Mouse (Mus musculus) heart, embryonic 14.5 days (tissue): ENCODE results near the gene Crct1. TPM values are rescaled to one million over a fixed set of nuclear protein-coding genes. Genes with fewer than 3 reads are reported as not detected.

Experiments used
- ATAC-seq: fragments of 200-750 bp; cut with Nextera tagmentation; 2 replicates; pipeline ENCODE4 v1.8.0; 2017; ENCODE audit warnings: low read depth, moderate TSS enrichment; ENCODE audit not compliant: insufficient number of reproducible peaks, insufficient read depth, low FRiP score
- H3K27ac ChIP-seq, 2 experiments: fragments of 200-500 bp in 1 of 2; fragments of 300-500 bp in 1 of 2; sonication (generic) in 1 of 2; replicated peaks in 1 of 2; 2 replicates each; pipeline ENCODE4 v1.5.1; 2012 to 2014; ENCODE audit warnings: low read depth in 2 of 2, low read length in 2 of 2, control low read depth in 1 of 2, mild to moderate bottlenecking in 1 of 2, mixed read lengths in 1 of 2; ENCODE audit not compliant: control insufficient read depth in 1 of 2, insufficient read depth in 1 of 2
- H3K27me3 ChIP-seq: fragments of 300-500 bp; sonication (generic); 2 replicates; pipeline ENCODE4 v1.6.1; 2014; ENCODE audit warnings: mild to moderate bottlenecking, low read length, control low read depth; ENCODE audit not compliant: control insufficient read depth, insufficient read depth
- H3K36me3 ChIP-seq: fragments of 300-500 bp; sonication (generic); 2 replicates; pipeline ENCODE4 v1.6.1; 2014; ENCODE audit warnings: mild to moderate bottlenecking, control low read depth, low read length, mixed read lengths; ENCODE audit not compliant: control insufficient read depth, insufficient read depth
- H3K4me1 ChIP-seq, 2 experiments: fragments of 200-500 bp in 1 of 2; fragments of 300-500 bp in 1 of 2; sonication (generic) in 1 of 2; 2 replicates each; pipeline ENCODE4 v1.6.1; 2012 to 2014; ENCODE audit warnings: low read length in 2 of 2, control low read depth in 1 of 2, mixed read lengths in 1 of 2; ENCODE audit not compliant: control insufficient read depth in 2 of 2, insufficient read depth in 2 of 2
- H3K4me2 ChIP-seq: fragments of 300-500 bp; sonication (generic); 2 replicates; pipeline ENCODE4 v1.6.1; 2014; ENCODE audit warnings: mild to moderate bottlenecking, low read length
- H3K4me3 ChIP-seq, 2 experiments: fragments of 200-500 bp in 1 of 2; fragments of 300-500 bp in 1 of 2; sonication (generic) in 1 of 2; 2 replicates each; pipeline ENCODE4 v1.5.1; 2012 to 2014; ENCODE audit warnings: low read length in 2 of 2, mild to moderate bottlenecking in 2 of 2, control low read depth in 1 of 2, low read depth in 1 of 2, moderate library complexity in 1 of 2; ENCODE audit not compliant: control insufficient read depth in 1 of 2, insufficient read depth in 1 of 2
- H3K9ac ChIP-seq: fragments of 300-500 bp; sonication (generic); 2 replicates; pipeline ENCODE4 v1.6.1; 2014; ENCODE audit warnings: mild to moderate bottlenecking, low read length
- H3K9me3 ChIP-seq: fragments of 300-500 bp; sonication (generic); 2 replicates; pipeline ENCODE4 v1.6.1; 2016; ENCODE audit warnings: low read length, control low read depth; ENCODE audit not compliant: control insufficient read depth
- WGBS: fragments of 180-500 bp; shearing (Covaris S2); extraction: QIAGEN DNeasy Blood & Tissue Kit; methylation state at CpG from one replicate; pipeline ENCODE4 v1.1.7; 2014; 5-methylcytosine and 5-hydroxymethylcytosine counted together
- polyA plus RNA-seq: library from polyadenylated mRNA; unstranded; fragments of >200 nt; fragmentation: Nextera tagmentation; extraction: Ambion mirVana; gene quantifications from 2 replicates; pipeline ENCODE4 v1.2.1, GENCODE M21; 2014

Crct1 gene
- not detected in 2 replicates for polyA plus RNA-seq

- no peaks in the 10 kb centered on the region for H3K36me3 ChIP-seq
- no peak within 1 kb of the TSS for H3K27ac ChIP-seq
- no peaks in the 10 kb centered on the region for H3K9me3 ChIP-seq
- no peak for ATAC-seq
- H3K4me2 ChIP-seq: peak within 1 kb of the TSS; percentile 87
- H3K9ac ChIP-seq: peak within 1 kb of the TSS; percentile 61
- peak within 1 kb of the TSS; percentile 51 to 54 for H3K4me3 ChIP-seq
- H3K4me1 ChIP-seq: no peaks in the 10 kb centered on the region
- WGBS: 48% methylated on average over 4 of the region's 4 CpGs
- no peaks in the 10 kb centered on the region for H3K27me3 ChIP-seq
Measured at GRCm38 (mm10) chr3:93015460-93016104, at the start of gene Crct1. TSS of gene Crct1 (minus strand) at chr3:93015687.

- Histone ChIP-seq H3K27me3 (no peaks in the 10 kb centered on the region), H3K4me2 (no peak overlapping the region), H3K9ac (no peak overlapping the region), H3K4me1 (no peaks in the 10 kb centered on the region), H3K9me3 (no peaks in the 10 kb centered on the region), H3K4me3 (no peak overlapping the region), H3K36me3 (no peaks in the 10 kb centered on the region), H3K27ac (no peak overlapping the region)
- 50% methylated on average over 10 of the region's 10 CpGs for WGBS
- no peak for ATAC-seq
Measured at GRCm38 (mm10) chr3:93052826-93053474, 37.5 kb upstream of the Crct1 start.

- no peaks in the 10 kb centered on the region for H3K9me3 ChIP-seq
- no peaks in the 10 kb centered on the region for H3K4me1 ChIP-seq
- H3K4me2 ChIP-seq: no peak overlapping the region
- no peak overlapping the region for H3K27ac ChIP-seq
- no peak overlapping the region for H3K4me3 ChIP-seq
- no peak overlapping the region for H3K9ac ChIP-seq
- no peak for ATAC-seq
- no peaks in the 10 kb centered on the region for H3K36me3 ChIP-seq
- H3K27me3 ChIP-seq: no peaks in the 10 kb centered on the region
- 79% methylated on average over 1 of the region's 1 CpGs for WGBS
Measured at GRCm38 (mm10) chr3:93050182-93050581, 34.7 kb upstream of the Crct1 start.

GRCm38 (mm10) chr3:93031450-93031849, 16.0 kb upstream of the Crct1 start:
- no peak overlapping the region for H3K4me3 ChIP-seq
- WGBS: 45% methylated on average over 5 of the region's 5 CpGs
- no peaks in the 10 kb centered on the region for H3K36me3 ChIP-seq
- H3K9me3 ChIP-seq: no peaks in the 10 kb centered on the region
- H3K27me3 ChIP-seq: no peaks in the 10 kb centered on the region
- no peak for ATAC-seq
- no peaks in the 10 kb centered on the region for H3K4me1 ChIP-seq
- H3K9ac ChIP-seq: no peak overlapping the region
- no peak overlapping the region for H3K4me2 ChIP-seq
- H3K27ac ChIP-seq: no peak overlapping the region

GRCm38 (mm10) chr3:93025486-93025885, 10.0 kb upstream of the Crct1 start:
- Histone ChIP-seq H3K27ac (no peak overlapping the region), H3K9me3 (no peaks in the 10 kb centered on the region), H3K9ac (no peak overlapping the region), H3K36me3 (no peaks in the 10 kb centered on the region), H3K4me2 (no peak overlapping the region), H3K27me3 (no peaks in the 10 kb centered on the region), H3K4me3 (no peak overlapping the region), H3K4me1 (peaks cover 0 to 2% of the 10 kb centered on the region in 2 experiments; a peak in 1 of 4 replicates)
- WGBS: 39% methylated on average over 2 of the region's 2 CpGs
- ATAC-seq: no peak

- Histone ChIP-seq H3K4me3 (no peak overlapping the region), H3K4me1 (peaks cover 0 to 2% of the 10 kb centered on the region in 2 experiments; a peak in 1 of 4 replicates), H3K36me3 (no peaks in the 10 kb centered on the region), H3K27me3 (no peaks in the 10 kb centered on the region), H3K4me2 (no peak overlapping the region), H3K27ac (no peak overlapping the region), H3K9ac (no peak overlapping the region), H3K9me3 (no peaks in the 10 kb centered on the region)
- WGBS: 61% methylated on average over 3 of the region's 3 CpGs
- no peak for ATAC-seq
Measured at GRCm38 (mm10) chr3:93023411-93024184, 8.1 kb upstream of the Crct1 start.

- Histone ChIP-seq H3K9ac (no peak overlapping the region), H3K4me3 (no peak overlapping the region), H3K9me3 (no peaks in the 10 kb centered on the region), H3K4me2 (no peak overlapping the region), H3K36me3 (no peaks in the 10 kb centered on the region), H3K27ac (no peak overlapping the region), H3K4me1 (peaks cover 0 to 2% of the 10 kb centered on the region in 2 experiments; a peak in 1 of 4 replicates), H3K27me3 (no peaks in the 10 kb centered on the region)
- 88% methylated on average over 1 of the region's 1 CpGs for WGBS
- ATAC-seq: no peak
Measured at GRCm38 (mm10) chr3:93021171-93021570, 5.7 kb upstream of the Crct1 start.
